Mouse (Mus musculus): Measurements from ENCODE around the gene Pa2g4.
"Not testable (repeated sequence)": the region's sequence is repeated elsewhere in the genome, so short reads cannot be mapped to it uniquely, and the experiment has no call there.

The Pa2g4 gene

DNA sequence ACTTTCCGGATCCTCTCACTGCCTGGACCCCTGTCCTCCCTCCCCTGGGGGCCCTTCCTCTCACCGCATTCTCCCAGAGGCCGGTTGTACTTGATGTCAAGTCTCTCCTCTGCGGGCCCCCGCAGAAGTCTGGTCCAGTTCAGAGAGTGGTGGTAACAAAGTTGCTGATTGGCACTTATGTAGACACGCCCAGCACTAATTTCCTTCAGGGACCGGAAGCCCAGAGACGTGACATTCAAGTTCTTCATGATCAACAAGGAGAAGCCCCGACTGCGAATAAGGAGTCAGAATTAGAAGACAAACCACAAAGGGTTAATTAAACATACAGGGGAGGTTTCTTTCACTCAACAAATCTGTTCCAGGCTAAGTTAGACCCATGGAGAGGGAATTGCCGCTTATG is 12.5 kb upstream of the Pa2g4 start:
- DNase-seq (ENCODE audit: low spot score) = no peak

DNA sequence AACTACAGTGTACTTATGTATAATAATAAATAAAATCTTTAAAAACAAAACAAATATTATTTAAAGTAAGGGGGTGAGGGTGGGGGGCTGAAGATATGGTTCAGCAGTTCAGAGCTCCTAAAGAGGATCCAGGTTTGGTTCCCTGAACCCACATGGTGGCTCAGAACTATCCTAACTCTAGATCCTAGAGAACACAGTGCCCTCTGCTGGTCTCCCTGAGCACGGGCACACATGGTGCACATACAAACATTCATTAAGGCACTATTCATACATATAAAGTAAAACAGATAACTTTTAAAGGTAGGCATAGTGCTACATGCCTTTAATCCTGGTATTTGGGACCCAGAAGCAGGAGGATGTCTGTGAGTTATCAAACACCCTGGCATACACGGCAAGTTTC is 9.3 kb upstream of the Pa2g4 start:
- DNase-seq (ENCODE audit: low spot score) = peak; percentile 32

GRCm38 (mm10) chr10:128565206-128565787 is 490 bp downstream of the Pa2g4 start:
- DNase-seq (ENCODE audit: low spot score) = no peak

DNA sequence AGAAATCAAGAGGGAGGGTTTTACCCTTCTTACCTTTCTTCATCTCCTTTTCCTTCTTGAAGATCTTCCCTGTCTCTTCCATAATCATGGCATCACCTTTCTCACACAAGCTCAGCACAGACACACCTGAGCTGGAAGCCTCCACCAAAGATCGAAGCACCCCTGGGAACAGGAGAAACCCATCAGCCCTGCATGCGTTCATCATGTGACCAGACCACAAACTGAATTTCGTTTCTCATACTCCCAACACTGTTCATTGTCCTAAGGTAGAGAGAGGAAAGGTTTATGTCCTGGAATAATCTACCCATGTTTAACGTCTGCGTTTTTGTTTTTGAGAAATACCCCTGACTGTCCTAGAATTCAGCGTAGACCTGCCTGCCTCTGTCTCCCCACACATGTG is 2.2 kb downstream of the Pa2g4 start:
- no peak for DNase-seq (ENCODE audit: low spot score)

- DNase-seq (ENCODE audit: low spot score) = no peak
Measured at GRCm38 (mm10) chr10:128556963-128557362, 8.8 kb downstream of the Pa2g4 start.

DNA sequence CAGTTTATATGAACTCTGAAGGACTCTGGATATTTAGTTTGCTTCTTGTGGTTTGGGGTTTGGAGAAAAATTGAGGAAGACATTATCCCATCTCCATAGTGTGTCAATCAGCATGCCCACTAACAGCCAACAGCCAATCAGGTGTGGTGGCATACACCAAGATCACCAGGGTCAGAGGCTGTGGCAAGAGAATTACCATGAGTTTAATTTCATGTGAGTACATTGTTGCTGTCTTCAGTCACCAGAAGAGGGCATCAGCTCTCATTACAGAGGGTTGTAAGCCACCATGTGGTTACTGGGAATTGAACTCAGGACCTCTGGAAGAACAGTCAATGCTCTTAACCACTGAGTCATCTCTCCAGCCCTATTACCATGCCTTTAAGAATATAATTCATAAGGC is 9.5 kb downstream of the Pa2g4 start:
- DNase-seq (ENCODE audit: low spot score) = no peak

DNA sequence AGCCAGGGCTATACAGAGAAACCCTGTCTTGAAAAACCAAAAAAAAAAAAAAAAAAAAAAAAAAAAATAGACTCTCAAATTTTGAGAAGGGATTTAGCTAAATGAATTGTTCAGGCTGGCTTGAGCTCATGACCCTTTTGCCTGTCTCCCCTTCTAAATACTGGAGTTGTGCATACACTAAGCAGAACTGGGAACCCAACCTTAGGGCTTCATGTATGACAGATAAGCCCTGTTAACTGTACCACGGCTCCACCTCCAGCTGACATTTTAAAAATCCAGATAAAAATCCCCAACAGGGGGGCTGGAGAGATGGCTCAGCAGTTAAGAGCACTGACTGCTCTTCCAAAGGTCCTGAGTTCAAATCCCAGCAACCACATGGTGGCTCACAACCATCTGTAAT is 10.2 kb downstream of the Pa2g4 start:
- not testable (repeated sequence) for DNase-seq (ENCODE audit: low spot score)

- DNase-seq (ENCODE audit: low spot score) = not testable (repeated sequence)
Measured at GRCm38 (mm10) chr10:128550144-128550823, 15.5 kb downstream of the Pa2g4 start.

- not testable (repeated sequence) for DNase-seq (ENCODE audit: low spot score)
Measured at GRCm38 (mm10) chr10:128549682-128550057, 16.1 kb downstream of the Pa2g4 start.

- DNase-seq (ENCODE audit: low spot score) = peak; percentile 92
Measured at GRCm38 (mm10) chr10:128548947-128549681, 16.7 kb downstream of the Pa2g4 start, which contains the start of gene Rpl41. Rpl41 (minus strand) TSS chr10:128549305.

- not testable (repeated sequence) for DNase-seq (ENCODE audit: low spot score)
Measured at GRCm38 (mm10) chr10:128548051-128548791, 17.6 kb downstream of the Pa2g4 start.

DNA sequence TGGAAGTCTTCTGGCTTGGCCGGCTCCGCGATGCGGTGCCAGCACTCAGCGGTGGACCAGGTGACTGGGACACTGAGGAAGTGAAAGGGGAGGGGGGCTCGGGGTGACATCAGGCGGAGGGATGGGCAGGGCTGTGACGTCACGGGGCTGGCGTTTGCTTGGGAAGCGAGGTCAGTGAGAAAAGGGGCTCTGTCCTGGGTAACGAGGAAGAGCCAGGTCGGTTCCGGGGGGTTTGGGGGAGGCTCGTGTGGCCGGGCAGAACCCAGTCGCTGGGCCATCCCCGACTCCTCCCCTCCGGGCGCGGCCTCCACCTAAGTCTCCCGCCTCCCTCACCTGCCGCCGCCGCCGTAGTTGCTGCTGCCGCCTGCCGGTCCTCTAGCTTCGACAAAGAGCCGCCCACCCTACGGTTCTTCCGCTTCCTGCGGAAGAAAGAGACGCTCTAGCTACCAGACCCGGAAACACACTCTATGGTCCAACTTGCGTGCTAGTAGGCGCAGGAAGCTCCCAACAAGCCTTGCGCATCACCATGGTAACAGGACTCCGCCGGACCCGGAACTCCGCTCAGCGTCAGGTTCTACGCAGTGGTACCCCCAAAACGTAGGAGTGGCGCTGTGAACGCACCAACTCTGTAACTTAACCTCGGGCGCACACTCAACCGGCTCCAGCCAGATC is 18.3 kb downstream of the Pa2g4 start, which contains the start of gene Zc3h10:
TSS of gene Zc3h10 (minus strand) at position 414 of the 672 bp plus-strand sequence.
- peak; percentile 96 for DNase-seq (ENCODE audit: low spot score)

- DNase-seq (ENCODE audit: low spot score) = no peak
Measured at GRCm38 (mm10) chr10:128546787-128547186, 19.0 kb downstream of the Pa2g4 start.

GRCm38 (mm10) chr10:128546361-128546760 is 19.4 kb downstream of the Pa2g4 start:
- DNase-seq (ENCODE audit: low spot score) = peak; percentile 69

- no peak for DNase-seq (ENCODE audit: low spot score)
Measured at GRCm38 (mm10) chr10:128545570-128545898, 20.3 kb downstream of the Pa2g4 start.

DNA sequence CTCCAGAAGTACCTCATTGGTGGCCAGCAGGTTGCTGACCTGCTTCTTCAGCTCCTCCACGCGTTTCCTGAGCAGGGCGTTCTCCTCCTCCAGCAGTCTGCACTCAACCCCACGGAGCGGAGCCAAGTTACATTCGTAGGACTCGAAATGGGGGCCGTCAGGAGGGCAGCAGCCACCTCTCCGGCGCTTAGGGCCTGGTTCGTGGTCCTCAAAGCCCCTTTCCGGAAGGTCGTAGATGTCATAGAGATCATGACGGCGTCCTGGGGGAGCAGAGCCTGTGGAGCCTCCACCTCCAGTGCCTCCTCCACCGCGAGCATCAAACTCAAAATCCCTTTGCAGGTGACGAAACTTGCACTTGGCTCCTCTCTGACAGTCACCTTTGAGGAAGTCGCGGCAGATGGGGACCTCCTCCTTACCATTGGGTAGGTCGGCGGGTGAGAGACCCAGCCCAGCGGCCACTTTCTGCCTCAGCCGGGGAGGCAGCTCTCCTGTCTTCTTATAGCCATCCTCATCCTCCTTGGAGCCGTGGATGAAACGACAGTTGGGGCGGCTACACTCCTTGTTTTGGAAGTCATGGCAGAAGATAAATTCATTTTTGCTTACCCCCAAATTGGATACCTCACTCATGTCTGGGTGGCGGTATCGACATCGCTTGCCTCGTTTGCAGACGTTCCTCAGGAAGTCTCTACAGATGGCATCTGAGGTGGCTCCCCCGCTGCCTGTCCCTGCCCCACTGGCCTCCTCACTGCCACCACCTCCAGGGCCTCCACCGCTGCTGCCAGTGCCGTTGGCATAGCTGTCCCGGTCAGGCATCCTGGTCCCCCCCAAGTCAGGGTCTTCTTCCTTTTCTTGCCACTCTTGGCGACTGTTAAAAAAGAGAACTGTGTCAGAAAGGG is 20.9 kb downstream of the Pa2g4 start:
- DNase-seq (ENCODE audit: low spot score) = no peak

GRCm38 (mm10) chr10:128544151-128544657 is 21.6 kb downstream of the Pa2g4 start:
- no peak for DNase-seq (ENCODE audit: low spot score)

- DNase-seq (ENCODE audit: low spot score) = no peak
Measured at GRCm38 (mm10) chr10:128543100-128543499, 22.7 kb downstream of the Pa2g4 start.

- DNase-seq (ENCODE audit: low spot score) = no peak
Measured at GRCm38 (mm10) chr10:128538340-128538870, 27.4 kb downstream of the Pa2g4 start.

GRCm38 (mm10) chr10:128536266-128536940 is 29.4 kb downstream of the Pa2g4 start:
- DNase-seq (ENCODE audit: low spot score) = peak; percentile 96
